8 mouse cellular contexts compared by ENCODE assay signal in the genomic region with DNA sequence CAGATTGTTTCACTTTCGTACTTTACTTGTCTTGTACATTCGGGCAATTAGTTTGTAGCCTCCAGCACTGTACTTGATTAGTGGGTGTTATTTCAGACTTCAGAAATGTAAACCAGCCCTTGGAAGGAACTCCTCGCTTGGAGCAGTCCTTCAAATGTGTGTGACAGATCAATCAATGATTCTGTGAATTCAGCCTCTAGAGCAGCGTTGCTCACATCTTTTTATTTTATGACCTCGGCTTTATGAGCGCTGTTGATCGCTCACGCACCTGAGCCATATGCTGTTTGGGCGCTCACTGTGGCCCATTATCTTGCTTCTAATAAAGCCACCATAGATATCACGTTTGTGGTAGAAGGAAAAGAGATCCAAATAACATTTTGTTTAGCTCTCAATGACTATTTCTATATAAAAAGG. TPM values are rescaled to one million over a fixed set of nuclear protein-coding genes. Genes with fewer than 3 reads are reported as not detected.
A peak's percentile ranks its signal among the peaks of the same experiment; 100 is the strongest.
DNase-seq lines count a peak whose midpoint lies in the region; ATAC-seq lines count a peak whose summit lies in the region.

No protein-coding gene starts in this region.

- no peak for ATAC-seq in heart, embryonic 11.5 days (replicated peaks; ENCODE audit: insufficient number of reproducible peaks, low FRiP score, low TSS enrichment)
- peak; percentile 55 for ATAC-seq in activated CD4-positive, CD25-positive, alpha-beta regulatory T cell, adult 4 months
- ATAC-seq in hindbrain, embryonic 12.5 days (ENCODE audit: low FRiP score): no peak
- 0 out of 2 replicates have a peak, but pooled peaks have one; percentile 9 for ATAC-seq in megakaryocyte, adult 5-6 weeks (ENCODE audit: poor library complexity, severe bottlenecking)

- no peaks in the 10 kb centered on the region for H3K27me3 ChIP-seq in heart, embryonic 11.5 days (ENCODE audit: control insufficient read depth, insufficient read depth, low read length)
- peaks cover 4% of the 10 kb centered on the region; the same call in 1 of the 2 replicates for H3K27me3 ChIP-seq in hindbrain, embryonic 12.5 days

- no peaks in the 10 kb centered on the region for H3K9me3 ChIP-seq in heart, embryonic 11.5 days (replicated peaks; ENCODE audit: control insufficient read depth, low read length)
- no peaks in the 10 kb centered on the region for H3K9me3 ChIP-seq in hindbrain, embryonic 12.5 days (replicated peaks)

- no peaks in the 10 kb centered on the region for H3K4me1 ChIP-seq in heart, embryonic 11.5 days (ENCODE audit: control insufficient read depth, insufficient read depth, low read length)
- H3K4me1 ChIP-seq in hindbrain, embryonic 12.5 days: peaks cover 10% of the 10 kb centered on the region

- DNase-seq in heart, adult 9 months (ENCODE audit: low spot score in 2 of 2): no peak
- DNase-seq in gastrocnemius, adult 8-10 months (ENCODE audit: low spot score in 2 of 2): no peak
- no peak for DNase-seq in adrenal gland, postnatal 14 days
- DNase-seq in thymus, postnatal 10 days (ENCODE audit: low spot score in 2 of 2): no peak

- H3K4me2 ChIP-seq in heart, embryonic 11.5 days: peak overlapping the region; percentile 88
- H3K4me2 ChIP-seq in hindbrain, embryonic 12.5 days (replicated peaks): peak overlapping the region; percentile 71

- no peak overlapping the region for H3K27ac ChIP-seq in heart, embryonic 11.5 days (ENCODE audit: low read depth, low read length)
- no peak overlapping the region for H3K27ac ChIP-seq in hindbrain, embryonic 12.5 days

- 74% methylated on average over 10 of the region's 10 CpGs for WGBS in heart, embryonic 11.5 days (ENCODE audit: insufficient replicate concordance)
- WGBS in hindbrain, embryonic 12.5 days: 78% methylated on average over 10 of the region's 10 CpGs

- H3K4me3 ChIP-seq in heart, embryonic 11.5 days (ENCODE audit: low read depth, low read length): peak overlapping the region; percentile 49
- peak overlapping the region; percentile 37; the same call in 1 of the 2 replicates for H3K4me3 ChIP-seq in hindbrain, embryonic 12.5 days

- no peaks in the 10 kb centered on the region for H3K36me3 ChIP-seq in heart, embryonic 11.5 days (ENCODE audit: control insufficient read depth, insufficient read depth, low read length)
- no peaks in the 10 kb centered on the region for H3K36me3 ChIP-seq in hindbrain, embryonic 12.5 days

- H3K9ac ChIP-seq in heart, embryonic 11.5 days (ENCODE audit: low read depth, low read length): no peak overlapping the region
- H3K9ac ChIP-seq in hindbrain, embryonic 12.5 days: no peak overlapping the region

RNA-seq across cellular contexts. Expression of a gene that starts 0.9 kb away (rescaled TPM):
- 0.08 and 0.37 TPM in 2 replicates for polyA plus RNA-seq in heart, embryonic 11.5 days (2014; fragmentation: Nextera tagmentation; extraction: Ambion mirVana)
- polyA plus RNA-seq in activated CD4-positive, CD25-positive, alpha-beta regulatory T cell, adult 4 months (2017; shearing (Covaris generic)): 10 to 100 TPM; 18.7 to 26.8 TPM
- polyA plus RNA-seq in hindbrain, embryonic 12.5 days (2016; fragmentation: Nextera tagmentation; extraction: Ambion mirVana): 0.48 and 0.86 TPM in 2 replicates
- total RNA-seq in megakaryocyte, adult 5-6 weeks (2015): 0.02 and 0.50 TPM in 2 replicates
- total RNA-seq in megakaryocyte, adult 5-6 weeks (2017): 0.73 and 1.2 TPM in 2 replicates
- total RNA-seq in gastrocnemius, adult 8-10 months (2022): 1 to 10 TPM; 2.4 to 5.4 (median 4.5) TPM
- 24.8 and 26.2 TPM in 2 replicates for total RNA-seq in adrenal gland, postnatal 14 days (2021)

RNA-seq across cellular contexts. Expression of a gene that starts 38.0 kb away (rescaled TPM):
- 0.83 and 0.90 TPM in 2 replicates for polyA plus RNA-seq in heart, embryonic 11.5 days (2014; fragmentation: Nextera tagmentation; extraction: Ambion mirVana)
- 1 to 10 TPM; 2.6 to 3.7 TPM for polyA plus RNA-seq in activated CD4-positive, CD25-positive, alpha-beta regulatory T cell, adult 4 months (2017; shearing (Covaris generic))
- polyA plus RNA-seq in hindbrain, embryonic 12.5 days (2016; fragmentation: Nextera tagmentation; extraction: Ambion mirVana): 25.8 and 28.2 TPM in 2 replicates
- total RNA-seq in megakaryocyte, adult 5-6 weeks (2015): 0.18 and 0.22 TPM in 2 replicates
- 0.59 and 0.85 TPM in 2 replicates for total RNA-seq in megakaryocyte, adult 5-6 weeks (2017)
- under 1 TPM; 0.07 to 0.27 (median 0.16) TPM for total RNA-seq in gastrocnemius, adult 8-10 months (2022)
- total RNA-seq in adrenal gland, postnatal 14 days (2021): 4.6 and 6.0 TPM in 2 replicates

Comparison
In these comparisons a context has a peak if more than half of its experiments do, and no peak if none do; other contexts are left out.
1. ATAC-seq: peak in activated CD4-positive, CD25-positive, alpha-beta regulatory T cell, adult 4 months (single experiment) and megakaryocyte, adult 5-6 weeks (single experiment); none in heart, embryonic 11.5 days (single experiment) and hindbrain, embryonic 12.5 days (single experiment).